Mouse (Mus musculus) lung, postnatal 36 days (tissue): ENCODE measurements around the gene Gemin7.

Source experiments
- DNase-seq: peaks from one replicate; pipeline ENCODE4 v3.0.0; 2022; ENCODE audit warnings: mixed read lengths

The Gemin7 gene

DNA sequence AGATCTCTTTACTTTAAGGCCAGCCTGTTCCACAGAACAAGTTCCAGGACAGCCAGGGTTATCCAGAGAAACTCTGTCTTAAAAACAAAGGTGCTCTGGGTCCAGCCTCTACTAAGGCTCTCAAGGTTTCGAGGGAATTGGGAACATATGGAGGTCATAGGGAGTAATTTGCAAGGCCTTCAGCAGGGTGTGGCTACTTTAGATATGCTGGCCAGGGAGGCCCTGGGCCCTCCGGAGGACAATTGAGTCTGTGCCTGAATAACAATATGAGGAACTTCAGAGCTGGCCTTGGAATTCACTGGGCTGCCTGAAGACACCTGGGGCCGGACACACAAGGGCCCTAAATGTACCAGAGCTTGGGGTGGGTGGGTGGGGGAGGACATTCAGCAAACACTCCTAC, 1.8 kb downstream of the Gemin7 start:
- no peak for DNase-seq

GRCm38 (mm10) chr7:19573776-19574140, 3.6 kb downstream of the Gemin7 start:
- DNase-seq, result no peak

DNA sequence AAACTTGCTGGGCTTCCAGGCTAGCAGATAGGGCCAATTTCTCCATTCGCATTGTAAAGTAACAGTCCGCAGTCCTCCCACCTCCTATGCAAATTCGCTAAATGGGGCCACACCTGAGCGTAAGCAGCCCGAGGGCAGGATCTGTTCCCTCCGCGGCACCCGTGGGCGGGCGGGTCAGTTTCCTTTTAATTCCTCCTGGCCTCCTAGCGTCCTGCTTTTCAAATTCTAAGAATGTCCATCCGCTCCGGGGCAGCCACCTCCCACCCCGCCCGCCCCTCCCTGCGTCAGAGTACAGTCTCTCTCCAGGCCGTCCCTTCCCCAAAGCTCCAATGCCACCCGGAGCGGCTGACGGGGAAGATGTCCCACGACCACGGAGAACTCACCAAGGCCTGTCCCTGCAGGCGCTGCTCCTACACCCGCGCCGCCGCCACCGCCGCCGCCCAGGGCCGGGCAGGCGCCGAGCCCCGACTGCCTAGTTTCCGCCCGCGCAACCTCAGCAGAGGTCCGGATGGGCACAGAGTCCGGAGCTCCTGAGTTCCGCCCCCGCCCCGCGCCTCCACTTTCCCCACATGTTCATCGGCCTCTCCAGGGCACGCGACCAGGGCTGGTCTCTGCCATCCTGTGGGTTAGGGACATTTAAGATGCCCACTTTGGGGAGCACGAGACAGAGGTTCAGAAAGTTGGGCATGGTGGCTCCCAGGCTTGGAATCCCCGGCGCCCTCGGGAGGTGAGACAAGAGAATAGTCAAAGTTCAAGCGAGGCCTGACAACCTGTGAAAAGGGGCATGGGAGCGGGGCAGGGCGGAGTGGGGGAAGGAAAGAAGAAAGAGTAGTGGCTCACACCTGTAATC, 4.2 kb downstream of the Gemin7 start:
- DNase-seq, result peak; percentile 79

GRCm38 (mm10) chr7:19569647-19570046, 7.7 kb downstream of the Gemin7 start:
- DNase-seq, result no peak

DNA sequence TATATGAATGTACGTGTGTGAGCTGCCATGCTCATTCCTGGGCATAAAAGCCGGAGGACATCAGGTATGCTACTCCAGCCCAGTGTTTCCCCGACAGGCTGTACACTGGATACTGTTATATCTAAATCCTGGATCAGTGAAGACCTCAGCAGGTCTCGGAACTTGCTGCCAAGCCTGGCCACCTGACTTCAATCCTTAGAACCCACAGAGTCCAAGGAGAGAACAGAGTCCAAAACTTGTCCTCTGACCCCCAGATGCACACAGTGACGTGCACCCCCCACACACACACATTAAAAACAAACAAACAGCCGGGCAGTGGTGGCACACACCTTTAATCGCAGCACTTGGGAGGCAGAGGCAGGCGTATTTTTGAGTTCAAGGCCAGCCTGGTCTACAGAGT, 10.0 kb downstream of the Gemin7 start:
- no peak for DNase-seq

- DNase-seq, result no peak
Observed at GRCm38 (mm10) chr7:19565803-19566202, 11.6 kb downstream of the Gemin7 start.

- DNase-seq, result no peak
Observed at GRCm38 (mm10) chr7:19564455-19564854, 12.9 kb downstream of the Gemin7 start.

DNA sequence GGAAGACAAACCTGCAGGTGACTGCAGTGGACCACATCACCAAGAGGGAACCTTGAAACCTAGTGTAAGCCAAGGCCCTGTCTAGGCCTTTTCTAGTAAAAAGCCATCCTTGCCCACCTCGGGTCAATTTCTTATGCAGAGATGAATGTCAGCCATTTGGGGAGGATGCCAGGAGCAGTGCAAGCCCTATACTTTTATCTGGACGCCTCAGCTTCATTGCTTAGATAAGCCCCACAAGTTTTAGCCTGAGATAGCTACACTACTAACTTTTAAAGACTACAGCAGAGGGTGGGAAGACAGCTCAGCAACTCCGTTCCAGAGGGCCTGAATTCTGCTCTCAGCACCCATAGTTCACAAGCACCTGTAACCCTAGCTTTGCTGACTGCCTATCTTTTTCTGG, 13.5 kb downstream of the Gemin7 start:
- no peak for DNase-seq

GRCm38 (mm10) chr7:19562643-19563410, 14.6 kb downstream of the Gemin7 start, which contains the start of gene Ppp1r37:
TSS of gene Ppp1r37 (minus strand) at chr7:19563076.
- DNase-seq, result peak; percentile 50

- DNase-seq, result peak; percentile 91
Observed at GRCm38 (mm10) chr7:19561765-19562642, 15.4 kb downstream of the Gemin7 start.

DNA sequence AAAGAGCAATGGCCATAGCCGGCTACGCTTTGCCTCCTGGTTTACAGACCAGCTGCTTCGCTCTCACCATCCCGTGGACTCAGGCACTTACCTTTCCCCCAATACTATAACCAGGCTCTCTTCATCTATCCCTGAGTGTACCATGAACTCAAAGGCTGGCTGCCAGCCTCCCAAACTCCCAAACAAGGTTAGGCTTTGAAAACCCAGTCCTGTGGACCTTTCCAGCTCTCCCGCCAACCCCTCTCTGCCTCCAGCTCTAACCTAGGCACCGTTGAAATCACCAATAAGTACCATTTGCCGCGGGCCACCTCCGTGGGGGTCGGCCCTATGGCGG, 16.0 kb downstream of the Gemin7 start:
- no peak for DNase-seq

DNA sequence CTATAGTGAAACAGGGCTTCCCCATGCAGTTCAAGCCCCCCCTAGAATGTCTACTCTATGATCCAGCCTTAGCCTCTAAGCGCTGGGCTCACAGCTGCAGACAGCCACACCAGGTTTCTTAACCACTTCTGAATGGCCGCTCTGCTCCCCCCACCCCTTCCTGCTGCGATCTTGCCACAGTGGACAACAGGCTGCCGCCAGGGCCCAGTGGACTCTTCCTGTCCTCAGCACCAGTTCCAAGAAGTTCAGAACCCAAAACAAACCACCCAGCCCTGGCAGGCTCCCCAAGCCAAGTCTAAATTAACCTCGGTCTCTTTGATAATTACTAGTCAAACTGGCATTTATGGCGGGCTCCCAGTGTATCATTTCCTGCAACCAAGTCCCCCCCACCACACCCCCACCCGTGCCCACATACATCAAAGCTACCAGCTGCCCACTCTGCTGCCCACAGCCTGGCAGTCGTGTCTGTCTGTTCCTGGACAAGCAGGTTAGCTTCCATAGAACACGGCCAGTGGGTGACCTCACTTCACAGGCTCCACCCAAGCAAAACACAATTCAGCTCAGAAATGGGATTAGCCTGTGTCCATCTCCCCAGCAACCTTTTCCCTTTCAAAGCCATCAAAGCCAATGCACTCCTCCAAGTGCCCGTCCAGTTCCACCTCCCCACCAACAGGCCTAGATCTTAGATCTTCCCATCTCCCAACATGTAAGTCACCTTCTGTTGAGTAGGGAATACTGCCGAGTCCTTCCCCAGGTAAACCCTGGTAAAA, 16.7 kb downstream of the Gemin7 start:
- DNase-seq, result no peak

DNA sequence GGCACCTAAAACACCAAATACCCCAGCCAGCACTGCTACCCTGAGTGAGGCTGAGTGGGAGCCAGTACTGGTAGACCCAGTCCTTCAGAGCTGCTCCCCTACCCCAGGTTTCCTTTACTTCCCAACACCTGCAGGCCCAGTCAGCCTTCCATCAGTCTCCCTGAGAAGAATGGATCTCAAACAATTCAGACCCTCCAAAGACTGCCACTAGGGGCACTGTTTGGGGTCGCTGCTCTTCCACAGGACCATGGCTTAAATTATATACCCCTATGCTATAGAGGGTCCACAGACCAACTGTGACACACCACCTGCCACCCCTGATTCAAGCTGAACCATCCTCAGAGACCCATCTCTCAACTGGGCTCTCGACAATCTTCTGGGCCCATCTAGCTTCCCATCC, 18.4 kb downstream of the Gemin7 start:
- DNase-seq, result no peak

GRCm38 (mm10) chr7:19557982-19558900, 19.2 kb downstream of the Gemin7 start:
- no peak for DNase-seq

GRCm38 (mm10) chr7:19557086-19557485, 20.3 kb downstream of the Gemin7 start:
- DNase-seq, result peak; percentile 42

DNA sequence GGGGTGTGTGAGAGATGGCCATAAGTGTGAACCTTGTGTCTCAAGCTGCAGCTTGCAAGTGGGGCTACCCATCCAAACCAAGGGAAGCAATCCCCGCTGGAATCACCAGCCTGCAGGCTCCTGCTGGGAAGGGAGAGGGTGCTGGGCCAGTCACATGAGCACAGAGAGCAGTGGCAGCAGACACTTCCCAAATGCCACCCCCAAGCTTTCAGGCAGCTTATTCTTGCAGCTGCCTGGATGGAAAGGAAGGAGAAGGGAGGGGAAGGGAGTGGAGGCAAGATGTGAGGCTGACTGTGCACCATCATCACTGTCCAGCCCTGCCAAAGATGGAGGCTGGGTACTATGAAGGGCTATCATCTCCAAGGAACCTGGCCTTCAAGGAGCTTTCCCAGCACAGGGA, 23.2 kb downstream of the Gemin7 start:
- no peak for DNase-seq

- DNase-seq, result no peak
Observed at GRCm38 (mm10) chr7:19552443-19552842, 25.0 kb downstream of the Gemin7 start.

- DNase-seq, result no peak
Observed at GRCm38 (mm10) chr7:19551634-19552033, 25.8 kb downstream of the Gemin7 start.

DNA sequence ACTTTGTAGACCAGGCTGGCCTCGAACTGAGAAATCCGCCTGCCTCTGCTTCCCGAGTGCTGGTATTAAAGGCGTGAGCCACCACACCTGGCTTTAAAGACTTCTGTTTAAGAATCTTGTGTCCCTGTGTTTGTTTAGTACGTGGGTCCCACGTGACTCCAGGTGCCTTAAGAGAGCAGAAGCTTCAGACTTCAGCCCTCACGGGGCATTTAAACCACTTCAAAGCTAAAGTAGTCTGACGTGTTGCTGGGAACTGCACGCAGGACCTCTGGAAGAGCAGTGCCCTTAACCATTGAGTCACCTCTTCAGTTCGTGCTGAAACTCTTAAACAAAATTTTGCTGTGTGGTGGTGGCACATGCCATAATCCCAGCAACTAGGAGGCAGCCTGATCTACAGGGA, 28.0 kb downstream of the Gemin7 start:
- DNase-seq, result peak; percentile 78

- DNase-seq, result peak; percentile 39
Observed at GRCm38 (mm10) chr7:19547344-19547969, 29.9 kb downstream of the Gemin7 start.

DNA sequence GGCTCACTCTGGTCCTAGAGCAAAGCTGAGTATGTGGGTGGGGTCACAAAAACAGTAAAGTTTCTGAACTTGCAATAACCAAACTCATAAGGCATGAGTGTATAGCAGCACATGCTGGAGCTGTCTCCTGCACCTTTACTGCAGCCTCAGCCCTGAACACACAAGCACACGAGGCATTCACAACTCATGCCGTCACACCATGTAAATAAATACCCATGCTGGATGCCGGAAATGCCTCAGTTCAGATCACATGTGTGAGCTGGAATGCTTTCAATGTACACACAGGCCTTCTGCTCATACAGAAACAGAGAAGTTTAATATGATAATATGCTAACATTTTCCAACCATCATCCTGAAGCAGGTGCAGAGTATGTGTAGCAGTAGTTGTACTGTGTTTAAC, 31.4 kb downstream of the Gemin7 start:
- peak; percentile 45 for DNase-seq
